ENCODE assay signal across 18 mouse cellular contexts in genomic region chr2:129208181-129208746, GRCm38 (mm10). TPM values are rescaled to one million over a fixed set of nuclear protein-coding genes. Genes with fewer than 3 reads are reported as not detected.
DNase-seq lines count a peak whose midpoint lies in the region; ATAC-seq and TF ChIP-seq lines count a peak whose summit lies in the region.
"Had no signal": no experiment of that assay in that cellular context is flagged by ENCODE, and none has a peak within 500 bp of the region (broad histone marks: within the 10 kb centered on the region; RNA-seq: fewer than 3 reads in every experiment).

No protein-coding gene starts in this region.

- TF ChIP-seq EP300 in ES-Bruce4 (IDR thresholded peaks at IDR 0.05; ENCODE audit: insufficient read depth, low read depth, low read length), result no peak

- WGBS in heart, embryonic 10.5 days, result 68% methylated on average over 8 of the region's 8 CpGs

- ATAC-seq in inflammation-experienced regulatory T-cells, adult 6 months, result no peak
- ATAC-seq: intestine, embryonic 16.5 days had no signal

- no peaks in the 10 kb centered on the region for H3K27me3 ChIP-seq in ES-Bruce4 (ENCODE audit: control insufficient read depth, insufficient read depth, low read length, poor library complexity, severe bottlenecking)
- no peaks in the 10 kb centered on the region for H3K27me3 ChIP-seq in heart, embryonic 10.5 days (ENCODE audit: insufficient read depth, poor library complexity, severe bottlenecking)
- H3K27me3 ChIP-seq: embryonic facial prominence, embryonic 15.5 days; forebrain, embryonic 12.5 days; neural tube, embryonic 13.5 days had no signal

- intact Hi-C loops in heart, postnatal 36 days (cut with DNase I), result loop anchor here (5.0 kb wide), 1 partner anchor 36 kb away; no protein-coding TSS in a partner anchor

- no peaks in the 10 kb centered on the region for H3K9me3 ChIP-seq in ES-Bruce4 (replicated peaks; ENCODE audit: control insufficient read depth, insufficient read depth, low read length, poor library complexity, severe bottlenecking)
- no peaks in the 10 kb centered on the region for H3K9me3 ChIP-seq in heart, embryonic 10.5 days
- H3K9me3 ChIP-seq: embryonic facial prominence, embryonic 15.5 days; forebrain, embryonic 12.5 days; G1E; neural tube, embryonic 13.5 days had no signal

- H3K4me3 ChIP-seq in ES-Bruce4 (ENCODE audit: low read depth, low read length), result no peak overlapping the region
- no peak overlapping the region for H3K4me3 ChIP-seq in heart, embryonic 10.5 days
- H3K4me3 ChIP-seq: embryonic facial prominence, embryonic 15.5 days; forebrain, embryonic 12.5 days; neural tube, embryonic 13.5 days had no signal

- no peak for TF ChIP-seq POLR2A in ES-Bruce4 (IDR thresholded peaks at IDR 0.05; ENCODE audit: insufficient read depth, low read length)

- peak; percentile 38 for DNase-seq in heart, adult 8-10 months (ENCODE audit: low spot score)
- no peak for DNase-seq in heart, postnatal 36 days
- no peak for DNase-seq in heart, embryonic 10.5 days (ENCODE audit: low spot score)
- peak; percentile 20 for DNase-seq in heart, postnatal 4 days
- DNase-seq in right cerebral cortex, adult 2 months (ENCODE audit: low spot score in 2 of 2), result no peak
- DNase-seq: cerebellum, adult 9-11 months; left cerebral cortex, postnatal 4 days; right cerebral cortex, postnatal 14 days; thymus, postnatal 14 days had no signal

- peak overlapping the region; percentile 5; the same call in 1 of the 2 replicates for H3K27ac ChIP-seq in ES-Bruce4 (ENCODE audit: insufficient read depth, low read length)
- H3K27ac ChIP-seq in heart, embryonic 10.5 days, result peak overlapping the region; percentile 56; the same call in 1 of the 2 replicates
- H3K27ac ChIP-seq: embryonic facial prominence, embryonic 15.5 days; forebrain, embryonic 12.5 days; hindbrain, embryonic 14.5 days; neural tube, embryonic 13.5 days; stomach, postnatal 0 days had no signal

- H3K9ac ChIP-seq in ES-Bruce4 (ENCODE audit: low read depth, poor library complexity, severe bottlenecking), result no peak overlapping the region
- H3K9ac ChIP-seq: embryonic facial prominence, embryonic 15.5 days; forebrain, embryonic 12.5 days; hindbrain, embryonic 14.5 days; neural tube, embryonic 13.5 days had no signal

- H3K4me1 ChIP-seq in ES-Bruce4 (ENCODE audit: control insufficient read depth, insufficient read depth, low read length), result no peaks in the 10 kb centered on the region
- peaks cover 37% of the 10 kb centered on the region for H3K4me1 ChIP-seq in heart, embryonic 10.5 days
- H3K4me1 ChIP-seq: embryonic facial prominence, embryonic 15.5 days; forebrain, embryonic 12.5 days; neural tube, embryonic 13.5 days had no signal

- H3K36me3 ChIP-seq in ES-Bruce4 (ENCODE audit: control insufficient read depth, insufficient read depth, low read length, poor library complexity, severe bottlenecking), result peaks cover 90% of the 10 kb centered on the region
- peaks cover 98% of the 10 kb centered on the region for H3K36me3 ChIP-seq in heart, embryonic 10.5 days

- no peak for TF ChIP-seq CTCF in ES-Bruce4 (IDR thresholded peaks at IDR 0.05; ENCODE audit: low read depth, low read length)

RNA-seq across cellular contexts. Expression of gene Slc20a1, which starts 9.7 kb away (rescaled TPM):
- total RNA-seq in heart, adult 8-10 months (2022), result 10 to 100 TPM in 2 of 4 experiments, 1 to 10 TPM in 2; 7.6 to 13.2 (median 10.0) TPM
- total RNA-seq in heart, postnatal 36 days (2021), result 10 to 100 TPM in 1 of 2 experiments, 1 to 10 TPM in 1; 9.3 to 13.6 TPM
- polyA plus RNA-seq in ES-Bruce4 (2011; ENCODE audit: insufficient read depth, insufficient read length, low read depth, missing spikeins), result 224 and 225 TPM in 2 replicates
- 41.6 and 41.8 TPM in 2 replicates for polyA plus RNA-seq in heart, embryonic 10.5 days (2016; fragmentation: Nextera tagmentation; extraction: Ambion mirVana)
- 10 to 100 TPM; 31.3 to 34.4 TPM for total RNA-seq in heart, postnatal 4 days (2021)
- 100 to 1,000 TPM in 1 of 3 experiments, 10 to 100 TPM in 2; 95.3 to 104 (median 98.9) TPM for polyA plus RNA-seq in inflammation-experienced regulatory T-cells, adult 6 months (2017; shearing (Covaris generic))

Comparison
In these comparisons a context has a peak if more than half of its experiments do, and no peak if none do; other contexts are left out.
1. DNase-seq: peak in heart, adult 8-10 months (single experiment) and heart, postnatal 4 days (single experiment); none in heart, postnatal 36 days (0 of 2), heart, embryonic 10.5 days (single experiment) and right cerebral cortex, adult 2 months (0 of 2).